Mouse (Mus musculus): ENCODE results near the gene Efl1.

GRCm38 (mm10) chr7:82783693-82784092, 135.3 kb downstream of the Efl1 start:
- TF ChIP-seq CTCF (conservative IDR thresholded peaks at IDR 0.05; ENCODE audit: insufficient read depth, insufficient read length, low read depth, low read length) (no peak), POLR2A (IDR thresholded peaks at IDR 0.05; ENCODE audit: low read depth, low read length) (no peak)
